In genomic region chr10:80445898-80446601, GRCm38 (mm10) we compare ENCODE assay signal across 7 mouse cellular contexts. TPM values are rescaled to one million over a fixed set of nuclear protein-coding genes. Genes with fewer than 3 reads are reported as not detected.
DNase-seq lines count a peak whose midpoint lies in the region; ATAC-seq lines count a peak whose summit lies in the region.

No protein-coding gene starts in this region.

- WGBS in limb, embryonic 12.5 days: 7% methylated on average over 26 of the region's 26 CpGs
- WGBS in midbrain, embryonic 14.5 days: 5% methylated on average over 26 of the region's 26 CpGs

- H3K36me3 ChIP-seq in limb, embryonic 12.5 days: no peaks in the 10 kb centered on the region
- H3K36me3 ChIP-seq in midbrain, embryonic 14.5 days (ENCODE audit: control insufficient read depth, insufficient read depth, low read length): no peaks in the 10 kb centered on the region

- H3K27ac ChIP-seq in limb, embryonic 12.5 days: no peak overlapping the region
- H3K27ac ChIP-seq in midbrain, embryonic 14.5 days (replicated peaks; ENCODE audit: low read depth, low read length): no peak overlapping the region

- H3K9ac ChIP-seq in limb, embryonic 12.5 days (replicated peaks): no peak overlapping the region
- no peak overlapping the region for H3K9ac ChIP-seq in midbrain, embryonic 14.5 days (replicated peaks; ENCODE audit: low read length)

- no peaks in the 10 kb centered on the region for H3K9me3 ChIP-seq in limb, embryonic 12.5 days
- no peaks in the 10 kb centered on the region for H3K9me3 ChIP-seq in midbrain, embryonic 14.5 days (ENCODE audit: control insufficient read depth, low read length)

- H3K4me1 ChIP-seq in limb, embryonic 12.5 days (replicated peaks): peaks cover 6% of the 10 kb centered on the region; the same call in 1 of the 2 replicates
- no peaks in the 10 kb centered on the region for H3K4me1 ChIP-seq in midbrain, embryonic 14.5 days (ENCODE audit: control insufficient read depth, insufficient read depth, low read length)

- peak; percentile 29; the same call in 1 of the 2 replicates for ATAC-seq in limb, embryonic 12.5 days (ENCODE audit: insufficient number of reproducible peaks, insufficient read depth, low FRiP score, low TSS enrichment, low read depth)
- peak; percentile 78 for ATAC-seq in midbrain, embryonic 14.5 days (ENCODE audit: low FRiP score, low TSS enrichment)

- H3K4me3 ChIP-seq in limb, embryonic 12.5 days (replicated peaks): no peak overlapping the region
- 0 out of 2 replicates have a peak overlapping the region, but pooled peaks have one; percentile 12 for H3K4me3 ChIP-seq in midbrain, embryonic 14.5 days (replicated peaks; ENCODE audit: low read depth, low read length)

- H3K4me2 ChIP-seq in limb, embryonic 12.5 days: no peak overlapping the region
- peak overlapping the region; percentile 43 for H3K4me2 ChIP-seq in midbrain, embryonic 14.5 days (ENCODE audit: low read length)

- H3K27me3 ChIP-seq in limb, embryonic 12.5 days: peaks cover 80% of the 10 kb centered on the region
- H3K27me3 ChIP-seq in midbrain, embryonic 14.5 days (ENCODE audit: control insufficient read depth, insufficient read depth, low read length): no peaks in the 10 kb centered on the region

- peak; percentile 76 to 80 for DNase-seq in adrenal gland, adult 18-20 months (ENCODE audit: low spot score in 2 of 2)
- peak; percentile 91 for DNase-seq in embryo, embryonic 10.5 days (ENCODE audit: low spot score)
- peak; percentile 97 for DNase-seq in heart, adult 11 months
- DNase-seq in kidney, adult 18-20 months: peak; percentile 83
- peak; percentile 94 for DNase-seq in midbrain, embryonic 14.5 days
- DNase-seq in spleen, adult 12 weeks (ENCODE audit: low spot score): peak; percentile 70

RNA-seq across cellular contexts. Expression of gene Tcf3, which starts 12.6 kb away (rescaled TPM):
- 10 to 100 TPM; 32.9 to 44.2 TPM for total RNA-seq in adrenal gland, adult 18-20 months (2021)
- 247 and 274 TPM in 2 replicates for polyA plus RNA-seq in limb, embryonic 12.5 days (2016; fragmentation: Nextera tagmentation; extraction: Ambion mirVana)
- 49.8 and 60.4 TPM in 2 replicates for polyA plus RNA-seq in midbrain, embryonic 14.5 days (2014; fragmentation: Nextera tagmentation; extraction: Ambion mirVana)

RNA-seq across cellular contexts. Expression of gene Uqcr11, which starts 39.4 kb away (rescaled TPM):
- 1,000 to 10,000 TPM in 1 of 2 experiments, 100 to 1,000 TPM in 1; 797 to 1,071 TPM for total RNA-seq in adrenal gland, adult 18-20 months (2021)
- 416 and 437 TPM in 2 replicates for polyA plus RNA-seq in limb, embryonic 12.5 days (2016; fragmentation: Nextera tagmentation; extraction: Ambion mirVana)
- 532 and 742 TPM in 2 replicates for polyA plus RNA-seq in midbrain, embryonic 14.5 days (2014; fragmentation: Nextera tagmentation; extraction: Ambion mirVana)

RNA-seq across cellular contexts. Expression of gene Mbd3, which starts 46.7 kb away (rescaled TPM):
- total RNA-seq in adrenal gland, adult 18-20 months (2021): 100 to 1,000 TPM; 137 to 157 TPM
- polyA plus RNA-seq in limb, embryonic 12.5 days (2016; fragmentation: Nextera tagmentation; extraction: Ambion mirVana): 361 and 364 TPM in 2 replicates
- 166 and 208 TPM in 2 replicates for polyA plus RNA-seq in midbrain, embryonic 14.5 days (2014; fragmentation: Nextera tagmentation; extraction: Ambion mirVana)

RNA-seq across cellular contexts. Expression of gene Onecut3, which starts 48.6 kb away (rescaled TPM):
- total RNA-seq in adrenal gland, adult 18-20 months (2021): not detected
- polyA plus RNA-seq in limb, embryonic 12.5 days (2016; fragmentation: Nextera tagmentation; extraction: Ambion mirVana): not detected in 2 replicates
- 2.2 and 2.4 TPM in 2 replicates for polyA plus RNA-seq in midbrain, embryonic 14.5 days (2014; fragmentation: Nextera tagmentation; extraction: Ambion mirVana)

RNA-seq across cellular contexts. Expression of gene Mex3d, which starts 58.6 kb away (rescaled TPM):
- 10 to 100 TPM; 16.6 to 18.0 TPM for total RNA-seq in adrenal gland, adult 18-20 months (2021)
- polyA plus RNA-seq in limb, embryonic 12.5 days (2016; fragmentation: Nextera tagmentation; extraction: Ambion mirVana): 12.5 and 15.2 TPM in 2 replicates
- polyA plus RNA-seq in midbrain, embryonic 14.5 days (2014; fragmentation: Nextera tagmentation; extraction: Ambion mirVana): 17.3 and 28.2 TPM in 2 replicates
